Mouse (Mus musculus): Measurements from ENCODE around the gene Acp2.

The Acp2 gene

DNA sequence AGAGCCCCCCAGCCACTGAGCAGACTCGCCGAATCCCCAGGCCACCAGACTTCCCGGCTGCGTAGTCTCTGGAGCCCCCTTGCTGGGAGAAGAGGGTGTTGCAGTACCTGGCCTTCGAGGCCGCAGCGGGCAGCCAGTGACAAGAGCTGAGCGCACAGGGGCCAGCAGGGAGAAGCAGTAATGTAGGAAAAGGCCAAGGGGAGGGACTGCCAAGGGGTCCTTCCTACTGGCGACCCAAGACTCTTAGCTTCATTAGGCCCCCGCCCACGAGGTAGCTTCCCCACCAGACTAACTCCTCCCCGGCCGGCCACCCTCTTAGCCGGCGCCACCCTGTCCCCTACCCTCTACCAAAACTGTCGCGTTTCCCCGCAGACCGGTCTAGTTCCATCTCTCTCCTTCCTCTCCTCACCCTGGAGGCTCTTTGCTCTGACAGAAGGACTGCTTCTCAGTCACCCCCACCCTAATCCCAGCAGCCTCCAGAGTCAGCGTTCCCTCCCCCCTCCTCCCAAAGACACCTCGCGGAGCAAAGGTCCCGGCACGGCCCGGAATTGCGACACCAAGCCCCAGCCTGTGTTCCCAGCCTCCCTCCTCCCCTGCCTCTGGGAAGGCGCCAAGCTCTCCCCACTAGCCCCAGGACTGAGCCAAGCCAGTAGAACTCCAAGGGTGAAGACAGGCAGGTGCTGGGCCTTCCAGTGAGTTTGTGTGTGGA, 7.9 kb upstream of the Acp2 start:
- DNase-seq (ENCODE audit: low spot score) = no peak

DNA sequence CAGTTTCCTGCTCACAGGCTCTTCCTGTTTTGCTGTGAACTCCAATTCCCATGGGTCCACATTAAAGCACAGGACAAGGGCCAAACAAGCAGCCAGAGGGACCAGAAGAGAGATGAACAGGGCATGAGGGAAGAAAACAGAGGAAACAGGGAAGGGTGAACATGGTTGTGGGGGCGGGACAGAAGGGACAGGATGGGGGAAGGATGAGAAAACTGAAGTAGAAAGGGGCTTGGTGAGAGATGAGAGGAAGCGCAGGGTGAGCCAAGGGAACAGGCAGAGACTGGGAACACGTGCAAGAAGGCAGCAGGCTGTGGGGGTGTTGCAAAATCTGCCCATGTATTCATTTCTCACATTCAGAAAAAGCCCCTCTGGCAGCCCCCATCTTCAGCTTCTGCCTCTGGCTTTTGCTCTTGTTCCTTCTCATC, 6.1 kb upstream of the Acp2 start:
- DNase-seq (ENCODE audit: low spot score) = no peak

DNA sequence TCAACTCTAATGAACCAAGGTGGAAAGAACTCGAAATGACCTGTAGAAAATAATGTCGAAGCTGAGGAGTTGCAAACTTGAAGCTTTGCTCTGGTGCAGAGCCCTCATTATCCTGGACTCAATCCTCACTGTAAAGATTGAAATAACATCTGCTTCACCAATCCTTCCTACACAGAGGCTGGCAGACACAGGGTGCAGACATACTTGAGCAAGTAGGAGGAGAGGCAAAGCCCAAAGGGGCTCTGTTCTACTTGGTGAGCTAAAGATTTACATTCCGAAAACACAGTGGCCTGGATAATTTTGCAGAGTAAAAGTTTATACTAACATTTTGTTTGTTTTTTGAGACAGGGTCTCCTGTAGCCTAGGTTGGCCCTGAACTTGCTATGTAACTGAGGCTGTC, 3.8 kb upstream of the Acp2 start:
- DNase-seq (ENCODE audit: low spot score) = no peak

DNA sequence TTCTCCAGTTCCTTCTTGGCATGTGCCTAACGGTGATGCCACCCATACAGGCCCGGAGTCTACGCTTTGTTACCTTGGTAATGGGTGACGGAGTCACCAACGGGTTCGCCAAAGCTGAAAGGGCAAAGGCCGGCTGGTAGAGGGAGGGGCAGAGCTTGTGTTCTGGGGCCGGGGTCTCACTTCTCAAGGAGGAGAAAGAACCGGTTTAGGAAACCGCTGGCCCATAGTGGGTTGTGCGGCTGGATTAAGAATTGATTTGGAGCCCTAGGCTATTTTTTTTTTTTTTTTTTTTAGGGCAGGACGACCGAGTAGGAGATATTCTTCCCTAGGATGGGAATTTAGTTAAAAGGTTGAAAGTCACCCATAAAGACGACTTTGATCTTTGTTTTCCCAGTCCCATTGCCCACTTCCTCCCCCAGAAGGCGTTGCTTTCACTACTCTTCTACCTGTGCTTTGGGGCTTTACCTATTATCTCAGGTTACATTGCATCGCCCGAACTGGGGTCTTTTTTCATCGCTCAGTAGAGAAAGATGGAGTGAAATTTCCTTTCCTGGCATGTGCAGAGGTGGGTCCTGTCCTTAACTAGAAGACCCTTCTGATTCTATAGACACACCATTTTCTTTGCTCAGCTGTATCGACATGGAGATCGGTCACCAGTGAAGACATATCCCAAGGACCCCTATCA, 429 bp downstream of the Acp2 start:
- no peak for DNase-seq (ENCODE audit: low spot score)

DNA sequence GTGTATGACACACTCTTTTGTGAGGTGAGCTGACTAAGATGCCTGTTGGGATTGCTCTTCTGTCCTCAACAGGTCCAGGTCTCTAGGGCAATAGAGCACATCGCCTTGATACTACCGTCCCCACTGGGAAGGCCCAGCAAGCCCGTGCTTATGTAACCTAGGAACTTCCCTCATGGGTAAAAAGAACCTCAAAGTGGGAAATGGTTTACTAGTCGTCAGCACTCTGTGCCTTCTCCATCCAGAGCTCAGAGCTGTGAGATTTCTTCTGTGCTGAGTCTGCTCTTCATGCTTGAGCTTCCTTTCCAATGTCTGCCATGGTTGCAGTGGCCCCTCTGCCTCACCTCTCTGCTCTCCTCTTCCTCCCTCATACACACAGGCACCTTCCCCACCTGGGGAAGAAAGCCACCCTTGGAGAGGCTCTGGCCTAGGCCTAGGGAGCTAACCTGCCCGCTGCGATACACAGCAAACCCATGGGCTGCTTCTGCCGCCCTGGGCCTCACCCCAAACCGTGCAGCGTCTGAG, 3.6 kb downstream of the Acp2 start:
- no peak for DNase-seq (ENCODE audit: low spot score)

DNA sequence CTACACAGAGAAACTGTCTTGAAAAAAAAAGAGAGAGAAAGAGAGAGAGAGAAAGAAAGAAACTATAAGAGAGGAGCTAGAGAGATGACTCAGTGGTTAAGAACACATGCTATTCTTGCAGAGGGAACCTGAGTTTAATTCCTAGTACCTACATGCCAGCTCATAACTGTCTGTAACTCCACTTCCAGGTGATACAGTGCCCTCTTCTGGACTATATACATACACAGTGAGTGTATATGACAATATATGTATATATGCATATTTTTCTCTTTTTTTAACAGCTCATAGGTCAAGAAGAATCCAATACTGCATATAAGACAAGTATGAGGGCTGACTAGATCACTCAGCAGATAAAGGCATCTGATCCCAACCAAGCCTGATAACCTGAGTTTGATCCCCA, 10.6 kb downstream of the Acp2 start:
- DNase-seq (ENCODE audit: low spot score) = no peak

DNA sequence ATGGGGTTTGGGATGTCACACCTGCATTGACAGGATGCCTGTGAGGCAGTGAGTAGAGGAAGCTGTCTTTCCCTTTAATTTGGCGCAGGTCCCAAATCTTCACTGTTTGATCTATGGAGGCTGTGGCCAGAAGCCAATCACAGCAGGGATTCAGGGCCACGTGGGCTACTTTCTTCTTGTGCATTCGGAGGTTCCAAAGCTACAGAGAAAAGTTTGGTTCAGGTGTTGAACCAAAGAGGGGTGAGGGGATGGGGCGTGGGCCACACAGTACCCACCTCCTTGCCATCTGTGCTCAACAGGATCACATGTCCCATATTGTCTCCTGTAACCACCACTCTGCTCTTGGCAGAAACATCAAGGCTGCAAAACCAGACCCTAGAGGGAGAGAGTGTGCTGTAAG, 14.3 kb downstream of the Acp2 start:
- DNase-seq (ENCODE audit: low spot score) = no peak

DNA sequence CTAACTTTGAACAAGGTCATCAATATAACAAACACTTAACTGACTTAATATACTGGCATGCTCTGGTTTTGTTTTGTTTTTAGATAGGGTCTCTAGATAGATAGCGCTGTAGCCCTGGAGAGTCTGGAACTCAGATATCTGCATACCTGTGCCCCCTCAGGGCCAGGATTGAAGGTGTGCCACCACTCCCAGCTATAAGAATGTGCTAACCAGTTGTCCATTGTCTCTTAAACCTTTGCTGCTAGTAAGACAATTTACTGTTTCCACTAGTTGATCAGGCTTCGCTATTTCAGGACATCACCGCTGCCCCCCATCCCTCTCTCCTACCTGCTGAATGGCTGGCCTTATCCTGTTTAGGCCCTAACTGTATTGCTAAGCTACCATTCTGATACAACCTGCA, 17.8 kb downstream of the Acp2 start:
- no peak for DNase-seq (ENCODE audit: low spot score)

DNA sequence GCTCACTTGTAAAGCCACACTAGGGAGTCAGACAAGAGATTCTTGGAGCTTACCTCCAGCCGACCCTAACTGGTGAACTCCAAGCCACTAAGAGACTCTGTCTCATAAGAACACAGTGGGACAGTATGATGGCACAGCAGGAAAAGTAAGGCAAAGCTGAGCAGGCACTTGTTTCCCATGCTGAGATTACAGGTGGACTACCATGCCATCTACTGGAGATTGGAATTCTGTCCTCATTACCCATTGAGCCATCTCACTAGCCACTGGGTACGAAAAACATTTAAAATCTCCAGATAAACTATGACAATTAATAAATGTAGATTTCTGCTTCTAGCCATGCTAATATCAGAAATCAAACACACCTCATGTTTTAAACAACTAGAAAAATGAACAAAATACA, 20.9 kb downstream of the Acp2 start:
- DNase-seq (ENCODE audit: low spot score) = no peak

DNA sequence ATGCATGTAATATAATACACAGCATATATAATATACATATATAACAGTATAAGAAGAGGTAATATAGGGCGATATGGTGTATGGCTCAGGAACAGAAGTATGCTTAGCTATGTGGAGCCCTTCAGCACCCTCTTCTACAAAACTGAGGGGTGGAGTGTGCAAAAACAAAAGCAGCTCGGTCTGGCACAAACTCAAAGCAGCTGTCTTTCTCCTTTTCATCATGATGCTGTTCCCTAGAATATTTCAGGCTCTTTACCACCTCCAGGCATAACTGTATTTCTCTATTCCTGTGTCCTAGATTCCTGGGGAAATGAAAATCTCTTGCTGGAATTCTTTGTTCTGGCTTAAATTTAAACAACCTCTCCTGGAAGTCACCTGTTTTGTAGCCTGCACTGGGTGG, 27.1 kb downstream of the Acp2 start:
- no peak for DNase-seq (ENCODE audit: low spot score)

DNA sequence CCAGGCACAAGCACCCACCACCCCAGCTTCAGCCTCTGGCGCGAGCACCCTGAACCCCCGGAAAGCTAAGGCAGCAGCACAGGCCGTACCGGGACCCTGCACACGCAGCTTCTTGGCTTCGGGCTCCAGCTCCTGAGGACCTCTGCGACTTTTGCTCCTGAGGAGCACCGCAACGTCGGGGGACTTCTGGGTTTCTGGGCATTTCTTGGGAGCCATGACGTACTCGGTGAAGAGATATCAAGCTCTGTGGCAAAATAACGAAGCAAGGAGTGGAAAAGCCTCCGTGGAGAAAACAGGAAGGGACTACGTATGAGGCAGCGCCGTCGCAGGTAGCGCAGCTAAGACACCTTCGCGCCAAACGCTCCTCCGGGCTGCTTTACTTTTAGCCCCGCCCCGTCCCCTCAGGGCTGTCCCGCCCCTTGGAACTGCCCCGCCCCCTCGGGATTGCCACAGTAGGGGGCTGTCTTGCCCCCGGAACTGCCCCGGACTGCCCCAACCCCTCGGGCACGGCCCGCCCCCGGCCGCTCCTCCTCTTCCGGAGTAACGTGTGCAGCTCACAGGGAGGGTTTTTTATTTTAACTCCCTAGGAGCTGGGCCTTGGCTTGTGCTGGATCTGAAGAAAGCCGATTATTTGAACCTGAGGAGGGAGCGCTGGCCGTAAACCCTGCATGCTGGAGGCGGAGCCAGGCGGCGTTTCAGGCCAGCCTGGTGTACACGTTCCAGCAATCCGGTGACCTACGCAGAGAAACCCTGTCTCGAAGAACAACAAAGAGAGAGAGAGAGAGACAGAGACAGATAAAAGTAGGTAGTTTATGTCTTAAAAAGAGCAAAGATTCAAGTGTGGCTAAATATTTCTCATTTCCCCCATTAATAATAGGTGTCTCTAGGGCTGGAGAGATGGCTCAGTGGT, 34.2 kb downstream of the Acp2 start, which contains the start of gene Ddb2:
Gene Ddb2 (minus strand): TSS at position 382 of the 910 bp plus-strand sequence.
- DNase-seq (ENCODE audit: low spot score) = peak; percentile 94

DNA sequence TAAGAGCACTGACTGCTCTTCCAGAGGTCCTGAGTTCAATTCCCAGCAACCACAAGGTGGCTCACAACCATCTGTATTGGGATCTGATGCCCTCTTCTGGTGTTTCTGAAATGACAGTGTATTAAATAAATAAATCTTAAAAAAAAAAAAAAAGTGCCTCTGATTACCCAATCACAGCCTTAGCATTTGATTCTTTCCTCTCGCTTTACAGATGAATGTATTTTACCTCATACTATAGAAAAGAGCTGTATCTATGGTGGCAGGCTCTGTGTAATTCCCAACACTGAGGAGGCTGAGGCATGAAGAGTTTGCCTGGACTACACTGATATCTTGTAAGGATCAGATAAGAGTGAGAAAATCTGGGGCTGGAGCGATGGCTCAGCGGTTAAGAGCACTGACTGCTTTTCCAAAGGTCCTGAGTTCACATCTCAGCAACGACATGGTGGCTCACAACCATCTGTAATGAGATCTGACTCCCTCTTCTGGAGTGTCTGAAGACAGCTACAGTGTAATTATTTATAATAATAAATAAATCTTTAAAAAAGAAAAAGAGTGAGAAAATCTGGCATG, 34.9 kb downstream of the Acp2 start:
- peak; percentile 26 for DNase-seq (ENCODE audit: low spot score)

DNA sequence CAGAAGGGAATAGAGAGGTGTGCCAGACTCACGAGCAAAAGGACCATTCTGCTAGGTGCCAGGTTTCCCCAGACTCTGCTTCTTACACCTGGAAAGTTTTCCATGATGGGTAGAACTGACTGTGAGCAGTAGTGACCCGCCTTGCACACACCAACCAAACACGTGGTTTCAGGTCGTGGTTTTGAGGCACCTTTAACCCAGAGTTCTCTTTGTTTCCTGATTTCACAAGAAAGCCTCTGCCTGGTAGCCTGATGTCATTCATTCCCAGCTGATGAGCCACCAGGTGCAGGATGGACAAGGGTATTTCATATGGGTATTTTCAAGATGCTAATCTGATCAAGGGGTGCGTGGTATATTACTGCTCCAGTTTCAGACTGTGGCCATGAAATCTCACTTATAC, 39.9 kb downstream of the Acp2 start:
- no peak for DNase-seq (ENCODE audit: low spot score)

DNA sequence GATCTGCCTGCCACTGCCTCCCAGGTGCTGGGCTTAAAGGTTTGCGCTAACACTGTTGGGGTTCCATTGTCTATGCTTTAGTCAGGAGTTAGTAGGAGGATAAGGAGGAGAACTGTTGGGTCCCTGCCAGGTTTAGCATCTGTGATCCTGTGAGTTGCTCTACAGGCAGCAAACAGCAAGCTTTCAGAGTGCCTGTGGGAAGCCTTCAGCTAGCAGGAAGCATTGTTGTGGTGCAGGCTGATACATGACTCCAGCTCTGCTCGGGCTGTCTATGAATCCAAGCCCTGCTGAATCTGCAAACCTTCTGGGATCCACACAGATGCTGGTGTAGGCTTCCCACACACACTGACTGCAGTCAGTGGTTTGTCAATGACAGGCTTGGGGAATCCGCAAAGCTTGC, 40.7 kb downstream of the Acp2 start:
- no peak for DNase-seq (ENCODE audit: low spot score)

DNA sequence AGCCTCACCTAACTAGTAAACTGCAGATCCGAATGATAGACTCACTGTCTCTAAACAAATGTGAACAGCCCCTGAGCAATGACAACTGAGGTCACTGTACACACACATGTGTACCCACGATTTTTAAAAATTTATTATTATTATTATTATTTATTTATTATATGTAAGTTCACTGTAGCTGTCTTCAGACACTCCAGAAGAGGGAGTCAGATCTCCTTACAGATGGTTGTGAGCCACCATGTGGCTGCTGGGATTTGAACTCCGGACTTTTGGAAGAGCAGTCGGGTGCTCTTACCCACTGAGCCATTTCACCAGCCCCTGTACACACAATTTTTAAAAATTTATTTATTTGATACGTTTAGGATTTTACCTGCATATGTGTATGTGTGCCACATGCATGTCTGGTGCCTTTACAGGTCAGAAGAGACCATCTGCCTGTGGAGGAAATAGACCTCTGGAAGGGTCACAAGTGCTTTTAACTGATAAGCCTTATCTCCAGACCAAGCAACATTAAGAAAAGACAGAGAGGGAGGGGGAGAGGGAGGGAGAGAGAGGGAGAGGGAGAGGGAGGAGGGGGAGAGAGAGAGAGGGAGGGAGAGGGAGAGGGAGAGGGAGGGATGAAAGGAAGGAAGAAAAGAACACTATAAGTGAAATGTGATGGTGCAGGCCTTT, 42.0 kb downstream of the Acp2 start:
- DNase-seq (ENCODE audit: low spot score) = peak; percentile 66

DNA sequence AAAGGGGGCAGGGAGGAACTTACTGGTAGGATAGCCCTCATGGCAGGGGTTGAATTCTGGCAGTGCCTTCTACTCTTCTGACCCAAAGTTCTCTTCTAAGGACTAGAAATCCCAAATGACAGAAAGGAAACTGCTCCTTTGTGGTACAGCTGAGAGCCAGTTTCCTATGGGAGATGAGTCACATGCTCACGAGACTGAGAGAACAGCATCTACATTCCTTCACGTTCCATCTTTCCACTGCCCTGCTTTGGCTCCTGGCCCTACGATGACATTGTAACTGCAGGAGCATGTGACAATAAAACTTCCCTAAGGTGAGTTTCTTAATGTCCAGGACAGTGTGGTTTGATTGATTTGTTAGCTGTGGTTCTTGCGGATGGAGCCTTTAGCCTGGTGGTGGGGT, 45.7 kb downstream of the Acp2 start:
- no peak for DNase-seq (ENCODE audit: low spot score)

DNA sequence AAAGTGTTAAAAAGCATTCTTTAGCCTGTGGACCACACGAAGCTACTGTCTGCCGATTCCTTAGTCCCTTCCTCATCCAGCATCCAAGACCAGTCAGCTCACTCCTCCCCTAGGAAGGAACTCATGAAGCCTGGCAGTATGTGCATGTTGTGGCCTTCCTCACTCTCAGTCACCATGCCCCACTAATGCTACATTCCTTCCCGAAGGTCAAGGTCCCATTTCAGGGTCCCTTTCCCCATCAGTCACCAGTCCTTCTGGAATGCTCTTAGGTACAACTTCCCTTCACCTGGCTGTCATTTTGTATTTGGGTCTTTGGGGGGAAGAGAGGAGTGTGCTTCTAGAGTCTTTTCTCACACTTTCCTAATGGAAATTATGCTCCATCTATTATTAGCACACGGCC, 49.3 kb downstream of the Acp2 start:
- DNase-seq (ENCODE audit: low spot score) = no peak

DNA sequence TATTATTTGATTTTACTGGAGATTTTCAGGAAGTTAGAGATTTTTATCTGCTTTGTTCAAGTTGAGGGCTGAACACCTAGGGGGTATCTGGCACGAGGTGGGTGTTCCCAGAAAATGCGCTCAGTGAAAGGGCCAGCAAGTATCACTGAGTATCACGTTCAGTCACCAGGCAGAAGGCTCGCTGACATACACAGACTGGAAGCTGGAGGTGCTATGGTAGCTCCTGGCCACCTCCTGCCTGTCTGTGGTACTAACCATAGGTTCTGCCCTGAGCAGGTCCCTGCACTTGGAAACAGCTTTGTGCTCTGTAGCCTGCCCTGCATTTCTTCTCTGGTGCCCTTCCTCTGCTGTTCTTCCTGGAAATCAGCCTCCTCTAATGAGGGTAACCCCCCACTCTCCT, 49.8 kb downstream of the Acp2 start:
- no peak for DNase-seq (ENCODE audit: low spot score)

DNA sequence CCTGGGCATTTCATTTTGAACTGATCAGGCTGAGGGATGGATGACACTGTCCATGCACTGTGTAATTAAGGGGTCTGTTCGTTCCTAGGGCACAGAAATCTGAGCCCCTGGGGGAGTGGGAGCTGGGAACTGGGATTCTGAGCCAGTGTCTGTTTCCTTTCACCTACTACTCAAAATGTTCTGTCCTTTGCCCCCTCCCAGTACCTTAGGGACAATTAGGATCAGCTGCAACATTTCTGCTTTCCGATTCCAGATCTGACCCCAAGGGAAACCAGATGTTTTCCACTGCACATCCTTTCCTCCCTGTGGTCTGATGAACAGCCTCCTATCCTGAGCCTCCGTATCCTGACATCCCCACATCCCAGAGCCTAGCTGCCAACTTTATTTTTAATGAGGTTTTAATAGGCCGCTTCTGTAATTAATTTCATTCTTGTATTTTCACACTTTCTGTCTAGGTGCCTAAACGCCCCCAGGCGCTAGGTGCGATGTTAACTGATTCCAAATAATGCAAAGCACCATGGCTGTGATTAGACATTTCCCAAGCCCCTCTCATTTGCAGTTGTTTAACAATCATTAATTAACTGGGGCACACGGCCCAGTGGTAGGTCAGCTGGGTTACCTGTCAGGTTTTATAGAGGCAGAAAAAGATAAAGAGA, 52.2 kb downstream of the Acp2 start:
- DNase-seq (ENCODE audit: low spot score) = no peak

DNA sequence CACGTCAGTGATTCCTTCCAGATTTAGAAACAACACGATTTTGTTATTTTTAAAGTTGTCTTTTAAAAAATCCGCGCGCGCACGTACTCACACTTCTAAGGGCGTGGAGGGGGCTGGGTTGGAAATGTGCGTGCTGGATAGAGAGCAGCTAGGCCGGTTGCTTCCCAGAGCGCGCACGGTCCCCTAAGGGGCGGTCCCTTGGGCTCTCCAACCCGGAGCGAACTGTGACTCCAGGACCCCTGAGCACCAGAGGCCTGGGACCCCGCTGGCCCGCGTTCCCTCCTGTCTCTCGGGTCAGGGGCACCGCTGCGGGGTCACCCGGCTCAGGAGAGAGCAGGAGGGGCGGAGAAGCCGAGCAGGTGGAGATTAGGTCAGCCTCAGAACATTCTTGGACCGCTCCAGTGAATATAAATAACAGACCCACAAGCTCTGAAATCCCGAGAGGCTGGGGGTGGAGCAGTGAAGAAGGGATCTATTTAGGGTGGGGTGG, 53.0 kb downstream of the Acp2 start, which contains the start of gene Pacsin3:
Gene Pacsin3 (plus strand): TSS at position 294 of the 490 bp plus-strand sequence.
- DNase-seq (ENCODE audit: low spot score) = no peak
